Mouse (Mus musculus) kidney, embryonic 16.5 days (tissue): ENCODE data around the gene Dennd4b. TPM values are rescaled to one million over a fixed set of nuclear protein-coding genes. Genes with fewer than 3 reads are reported as not detected.
A peak's percentile ranks its signal among the peaks of the same experiment; 100 is the strongest.

Experiments used
- ATAC-seq: fragments of 200-750 bp; cut with Nextera tagmentation; 2 replicates; pipeline ENCODE4 v1.8.0; 2017; ENCODE audit warnings: moderate TSS enrichment; ENCODE audit not compliant: low FRiP score, low TSS enrichment
- H3K27ac ChIP-seq: fragments of 300-500 bp; sonication (generic); 2 replicates; pipeline ENCODE4 v1.5.1; 2014; ENCODE audit warnings: low read length
- H3K27me3 ChIP-seq: fragments of 300-500 bp; sonication (generic); 2 replicates; pipeline ENCODE4 v1.6.1; 2014; ENCODE audit warnings: low read length, control low read depth, mixed read lengths; ENCODE audit not compliant: insufficient read depth
- H3K36me3 ChIP-seq: fragments of 300-500 bp; sonication (generic); 2 replicates; pipeline ENCODE4 v1.6.1; 2014; ENCODE audit warnings: low read length, control low read depth, mixed read lengths; ENCODE audit not compliant: insufficient read depth
- H3K4me1 ChIP-seq: fragments of 300-500 bp; sonication (generic); 2 replicates; pipeline ENCODE4 v1.6.1; 2014; ENCODE audit warnings: low read length, control low read depth, mixed read lengths; ENCODE audit not compliant: insufficient read depth
- H3K4me2 ChIP-seq: fragments of 300-500 bp; sonication (generic); replicated peaks from 2 replicates; pipeline ENCODE4 v1.6.1; 2014; ENCODE audit warnings: low read depth, low read length
- H3K4me3 ChIP-seq: fragments of 300-500 bp; sonication (generic); 2 replicates; pipeline ENCODE4 v1.5.1; 2014; ENCODE audit warnings: mild to moderate bottlenecking, low read length
- H3K9ac ChIP-seq: fragments of 300-500 bp; sonication (generic); replicated peaks from 2 replicates; pipeline ENCODE4 v1.6.1; 2014; ENCODE audit warnings: low read length
- H3K9me3 ChIP-seq: fragments of 300-500 bp; sonication (generic); 2 replicates; pipeline ENCODE4 v1.6.1; 2016; ENCODE audit warnings: low read length, control low read depth
- WGBS: fragments of 180-500 bp; shearing (Covaris S2); extraction: QIAGEN DNeasy Blood & Tissue Kit; methylation state at CpG from one replicate; pipeline ENCODE4 v1.1.7; 2014; 5-methylcytosine and 5-hydroxymethylcytosine counted together
- polyA plus RNA-seq: library from polyadenylated mRNA; unstranded; fragments of >200 nt; fragmentation: Nextera tagmentation; extraction: Ambion mirVana; gene quantifications from 2 replicates; pipeline ENCODE4 v1.2.1, GENCODE M21; 2015

Dennd4b gene
- polyA plus RNA-seq, 1 experiment from 2014 or later: 4.7 TPM

- H3K27me3 ChIP-seq: no peaks in the 10 kb centered on the region
- peak; percentile 99 for ATAC-seq
- H3K9me3 ChIP-seq: no peaks in the 10 kb centered on the region
- H3K4me1 ChIP-seq: peaks cover 7% of the 10 kb centered on the region; the same call in 1 of the 2 replicates
- H3K36me3 ChIP-seq: peaks cover 29% of the 10 kb centered on the region
- under 1% methylated on average over 60 of the region's 61 CpGs for WGBS
- peak within 1 kb of the TSS; percentile 69 for H3K4me3 ChIP-seq
- H3K9ac ChIP-seq: peak within 1 kb of the TSS; percentile 90
- peak within 1 kb of the TSS; percentile 91 for H3K27ac ChIP-seq
- H3K4me2 ChIP-seq: peak within 1 kb of the TSS; percentile 81
These were observed 33.3 kb upstream of the Dennd4b start, which contains the start of gene Jtb for GRCm38 (mm10) chr3:90231507-90232333. Gene Jtb, plus strand, starts transcription at chr3:90231597.

GRCm38 (mm10) chr3:90241251-90241650 lies 23.7 kb upstream of the Dennd4b start:
- peak; percentile 59; the same call in 1 of the 2 replicates for ATAC-seq
- H3K4me1 ChIP-seq: peaks cover 12% of the 10 kb centered on the region
- H3K27ac ChIP-seq: no peak overlapping the region
- no peak overlapping the region for H3K4me3 ChIP-seq
- WGBS: 89% methylated on average over 2 of the region's 2 CpGs
- H3K27me3 ChIP-seq: no peaks in the 10 kb centered on the region
- no peak overlapping the region for H3K9ac ChIP-seq
- H3K36me3 ChIP-seq: 0 out of 2 replicates have a peak, but pooled peaks cover 3% of the 10 kb centered on the region
- H3K4me2 ChIP-seq: no peak overlapping the region
- no peaks in the 10 kb centered on the region for H3K9me3 ChIP-seq

DNA sequence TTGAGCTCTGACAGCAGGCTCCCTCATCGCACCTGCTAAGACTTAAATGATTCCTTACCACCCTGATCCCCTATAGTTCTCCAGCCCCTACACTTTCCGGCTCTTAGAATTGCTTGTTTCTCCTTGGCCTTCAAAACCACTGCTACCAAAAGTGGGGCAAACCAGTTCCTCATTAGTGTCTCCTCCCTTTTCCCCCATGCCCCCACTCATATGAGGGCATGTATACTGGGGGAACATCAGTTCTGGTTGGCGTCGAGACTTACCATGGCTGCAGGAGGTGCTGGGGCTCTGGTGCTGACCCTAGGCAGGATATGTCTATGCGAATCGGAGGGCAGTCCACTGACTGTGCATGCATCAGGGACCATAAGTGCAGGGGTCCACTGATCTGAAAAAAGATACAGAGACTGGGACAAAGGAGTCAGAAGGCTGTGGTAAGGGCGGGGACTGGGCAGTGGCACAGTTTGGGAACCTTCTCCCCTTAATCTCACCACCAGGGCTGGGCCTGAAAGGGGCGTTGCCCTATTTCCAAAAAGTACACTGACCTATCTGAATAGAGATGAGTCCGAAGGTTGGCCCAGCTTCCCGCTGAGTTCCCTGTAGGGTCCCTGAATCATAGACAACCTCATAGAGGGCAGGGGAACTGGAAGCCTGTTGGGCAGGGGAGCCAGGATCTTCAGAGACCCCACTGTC lies 23.2 kb upstream of the Dennd4b start:
- no peak overlapping the region for H3K27ac ChIP-seq
- 81% methylated on average over 10 of the region's 10 CpGs for WGBS
- 0 out of 2 replicates have a peak, but pooled peaks have one; percentile 15 for ATAC-seq
- H3K4me1 ChIP-seq: peaks cover 12% of the 10 kb centered on the region
- no peaks in the 10 kb centered on the region for H3K27me3 ChIP-seq
- no peaks in the 10 kb centered on the region for H3K36me3 ChIP-seq
- no peak overlapping the region for H3K9ac ChIP-seq
- no peak overlapping the region for H3K4me3 ChIP-seq
- H3K9me3 ChIP-seq: no peaks in the 10 kb centered on the region
- H3K4me2 ChIP-seq: no peak overlapping the region

DNA sequence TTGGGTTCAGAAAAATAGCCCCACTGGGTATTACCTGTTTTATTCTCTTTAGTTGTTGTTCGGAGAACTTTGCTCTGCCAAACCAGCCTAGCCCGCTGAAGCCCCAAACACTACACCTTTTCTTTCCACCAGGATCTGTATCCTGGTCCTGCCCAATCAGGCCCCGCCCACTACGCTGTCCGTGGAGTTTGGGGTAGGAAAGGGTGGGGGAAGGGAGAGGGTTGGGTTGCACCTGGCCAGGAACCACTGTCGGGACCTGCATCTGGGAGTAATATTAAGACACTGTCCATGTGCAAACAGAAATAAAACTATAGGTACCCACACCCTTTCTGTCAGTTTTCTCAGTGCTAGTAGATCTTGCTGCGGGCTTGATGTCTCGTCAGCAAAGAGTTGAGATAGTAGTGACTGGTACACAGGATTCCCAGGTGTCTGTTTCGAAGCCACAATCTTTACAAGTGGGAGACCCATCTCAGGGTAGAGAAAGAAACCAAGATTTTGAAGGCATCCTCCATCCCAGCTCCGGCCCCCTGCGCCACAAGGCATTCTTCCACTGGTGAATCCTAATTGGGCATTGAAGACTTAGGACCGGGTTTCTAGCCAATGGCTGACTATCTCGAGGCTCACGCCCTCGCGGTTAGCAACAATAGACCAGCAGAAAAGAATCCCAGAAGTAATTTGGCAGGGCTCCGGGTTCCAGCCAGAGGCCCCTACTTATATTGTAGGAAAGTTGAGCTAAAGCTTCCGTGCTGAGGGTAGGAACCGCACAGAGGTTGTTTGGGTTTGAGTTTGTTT lies 21.8 kb upstream of the Dennd4b start, which contains the start of gene Creb3l4:
Gene Creb3l4, minus strand, starts transcription at position 529 of the 792 bp plus-strand sequence.
- H3K4me1 ChIP-seq: peaks cover 15% of the 10 kb centered on the region
- WGBS: 3% methylated on average over 19 of the region's 19 CpGs
- H3K4me3 ChIP-seq: peak within 1 kb of the TSS; percentile 51
- no peaks in the 10 kb centered on the region for H3K9me3 ChIP-seq
- ATAC-seq: peak; percentile 54
- H3K27me3 ChIP-seq: no peaks in the 10 kb centered on the region
- peak within 1 kb of the TSS; percentile 65 for H3K9ac ChIP-seq
- H3K27ac ChIP-seq: peak within 1 kb of the TSS; percentile 70
- no peaks in the 10 kb centered on the region for H3K36me3 ChIP-seq
- H3K4me2 ChIP-seq: peak within 1 kb of the TSS; percentile 86

- Histone ChIP-seq H3K9me3 (no peaks in the 10 kb centered on the region), H3K4me3 (no peak overlapping the region), H3K27ac (no peak overlapping the region), H3K27me3 (no peaks in the 10 kb centered on the region), H3K36me3 (peaks cover 7% of the 10 kb centered on the region; the same call in 1 of the 2 replicates), H3K9ac (no peak overlapping the region), H3K4me2 (no peak overlapping the region), H3K4me1 (peaks cover 28% of the 10 kb centered on the region)
- WGBS: 59% methylated on average over 2 of the region's 2 CpGs
- ATAC-seq: no peak
These were observed 19.6 kb upstream of the Dennd4b start for GRCm38 (mm10) chr3:90245406-90245805.

GRCm38 (mm10) chr3:90247630-90247959 lies 17.4 kb upstream of the Dennd4b start:
- no peak for ATAC-seq
- Histone ChIP-seq H3K4me2 (peak overlapping the region; percentile 96), H3K9ac (peak overlapping the region; percentile 82)

GRCm38 (mm10) chr3:90247960-90248745 lies 16.8 kb upstream of the Dennd4b start, which contains the start of gene Slc39a1:
Gene Slc39a1, plus strand, starts transcription at chr3:90248172.
- peak; percentile 96 for ATAC-seq
- H3K27ac ChIP-seq: peak within 1 kb of the TSS; percentile 97
- no peaks in the 10 kb centered on the region for H3K9me3 ChIP-seq
- peaks cover 20% of the 10 kb centered on the region for H3K36me3 ChIP-seq
- no peaks in the 10 kb centered on the region for H3K27me3 ChIP-seq
- peaks cover 26% of the 10 kb centered on the region for H3K4me1 ChIP-seq
- peak within 1 kb of the TSS; percentile 82 for H3K9ac ChIP-seq
- under 1% methylated on average over 36 of the region's 44 CpGs for WGBS
- H3K4me3 ChIP-seq: peak within 1 kb of the TSS; percentile 90
- H3K4me2 ChIP-seq: peak within 1 kb of the TSS; percentile 96

More at GRCm38 (mm10) chr3:90247630-90247959, 17.4 kb upstream of the Dennd4b start:
- Histone ChIP-seq H3K4me3 (peak overlapping the region; percentile 90), H3K4me1 (peaks cover 31% of the 10 kb centered on the region), H3K27me3 (no peaks in the 10 kb centered on the region), H3K36me3 (peaks cover 20% of the 10 kb centered on the region), H3K9me3 (no peaks in the 10 kb centered on the region), H3K27ac (peak overlapping the region; percentile 97)
- WGBS: 0% methylated on average over 3 of the region's 3 CpGs

DNA sequence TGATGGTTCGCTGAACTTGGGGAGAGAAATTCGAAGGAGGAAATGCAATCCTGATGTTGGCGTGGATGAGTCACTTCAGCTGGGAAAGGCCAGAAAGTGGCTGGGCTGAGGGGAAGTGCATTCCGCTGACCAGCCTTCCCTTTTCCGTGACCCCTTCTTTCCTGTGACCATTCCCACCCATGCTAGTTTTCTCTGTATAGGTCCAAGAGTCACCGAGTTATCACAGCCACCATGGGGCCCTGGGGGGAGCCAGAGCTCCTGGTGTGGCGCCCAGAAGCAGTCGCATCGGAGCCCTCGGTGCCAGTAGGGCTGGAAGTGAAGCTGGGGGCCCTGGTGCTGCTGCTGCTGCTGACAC lies 16.3 kb upstream of the Dennd4b start:
- Histone ChIP-seq H3K4me3 (peak overlapping the region; percentile 90), H3K9me3 (no peaks in the 10 kb centered on the region), H3K36me3 (peaks cover 20% of the 10 kb centered on the region), H3K9ac (peak overlapping the region; percentile 82), H3K4me2 (peak overlapping the region; percentile 96), H3K27me3 (no peaks in the 10 kb centered on the region), H3K27ac (peak overlapping the region; percentile 97), H3K4me1 (peaks cover 23% of the 10 kb centered on the region)
- WGBS: 2% methylated on average over 10 of the region's 10 CpGs
- ATAC-seq: peak; percentile 7; the same call in 1 of the 2 replicates

- ATAC-seq: no peak
- H3K4me1 ChIP-seq: peaks cover 29% of the 10 kb centered on the region
- H3K4me3 ChIP-seq: no peak overlapping the region
- no peaks in the 10 kb centered on the region for H3K9me3 ChIP-seq
- H3K9ac ChIP-seq: 0 out of 2 replicates have a peak overlapping the region, but pooled peaks have one; percentile 25
- WGBS: 66% methylated on average over 6 of the region's 6 CpGs
- no peak overlapping the region for H3K27ac ChIP-seq
- peaks cover 20% of the 10 kb centered on the region for H3K36me3 ChIP-seq
- no peaks in the 10 kb centered on the region for H3K27me3 ChIP-seq
- no peak overlapping the region for H3K4me2 ChIP-seq
These were observed 14.2 kb upstream of the Dennd4b start for GRCm38 (mm10) chr3:90250791-90251190.
